Mouse (Mus musculus) spleen, postnatal 14 days (tissue): ENCODE measurements around the gene Lmln.
A peak's percentile ranks its signal among the peaks of the same experiment; 100 is the strongest.
"Not testable (repeated sequence)": the region's sequence is repeated elsewhere in the genome, so short reads cannot be mapped to it uniquely, and the experiment has no call there.

ENCODE experiments used
- DNase-seq, 2 experiments: peaks; one replicate each; pipeline ENCODE4 v3.0.0; 2021 to 2022; ENCODE audit warnings: low spot score in 2 of 2

The Lmln gene

DNA sequence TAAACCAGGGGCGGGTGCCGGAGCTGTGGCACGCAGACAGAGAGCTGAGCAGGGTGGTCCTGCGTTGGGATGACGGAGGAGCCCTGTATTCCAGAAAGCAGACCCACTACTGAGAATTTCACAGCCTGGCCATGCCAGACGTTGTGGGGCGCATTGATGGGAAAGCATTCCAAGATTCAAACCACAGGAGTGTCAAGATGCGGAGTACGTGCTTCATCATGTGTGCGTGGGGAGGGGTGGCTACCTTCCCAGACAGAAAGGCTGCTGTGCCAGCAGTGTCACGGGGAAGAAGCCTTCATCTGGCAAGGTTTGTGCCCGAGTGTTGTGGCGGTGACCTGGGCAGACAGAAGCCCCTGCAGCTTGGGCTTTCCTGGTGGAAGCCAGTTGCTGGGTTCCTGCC lies 70.9 kb downstream of the Lmln start:
- no peak for DNase-seq

DNA sequence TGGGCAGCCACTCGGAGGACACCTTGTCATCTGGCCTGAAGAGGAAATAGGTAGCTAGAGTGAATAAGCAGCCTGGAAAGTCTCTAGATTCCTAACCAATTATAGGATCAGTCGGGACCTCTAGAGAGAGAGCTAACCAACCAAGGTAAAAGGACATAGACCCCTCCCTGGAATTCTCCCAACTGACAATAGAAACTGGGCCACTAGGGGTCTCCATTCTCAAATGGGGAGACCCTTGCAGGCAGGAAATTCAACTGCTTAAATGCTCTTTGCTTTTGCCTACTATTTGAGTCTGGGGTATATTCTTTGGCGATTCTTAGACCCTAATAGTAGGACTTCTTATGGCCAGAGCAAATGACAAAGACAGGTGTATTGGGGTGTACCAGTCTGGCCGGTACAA lies 72.8 kb downstream of the Lmln start:
- DNase-seq = no peak

GRCm38 (mm10) chr16:33139061-33139460 lies 76.7 kb downstream of the Lmln start:
- DNase-seq = not testable (repeated sequence)

DNA sequence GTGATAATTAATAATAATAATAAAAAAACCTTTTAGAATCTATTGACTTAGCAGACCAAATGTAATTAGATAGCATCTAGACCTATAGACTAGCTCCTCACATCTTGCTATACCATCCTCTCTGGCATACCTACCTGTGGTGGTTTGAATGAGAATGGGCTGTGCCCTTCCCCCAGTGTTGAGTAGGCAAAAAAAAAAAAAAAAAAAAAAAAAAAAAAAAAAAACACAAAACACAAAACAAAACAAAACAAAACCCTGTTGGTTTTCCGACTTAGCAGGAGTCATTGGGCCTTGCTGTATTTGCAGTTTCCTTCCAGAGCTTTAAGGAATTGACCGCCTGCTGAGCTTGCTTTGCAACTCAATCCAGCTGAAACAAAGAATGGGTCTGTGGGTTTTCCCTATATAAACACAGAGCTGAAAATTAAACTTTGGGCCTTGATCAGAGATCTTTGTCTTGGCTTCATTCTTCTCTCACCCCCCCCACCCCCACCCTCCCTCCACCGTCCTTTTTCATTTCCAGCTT lies 79.5 kb downstream of the Lmln start:
- no peak for DNase-seq

- no peak for DNase-seq
Observed at GRCm38 (mm10) chr16:33143452-33143851, 81.1 kb downstream of the Lmln start.

DNA sequence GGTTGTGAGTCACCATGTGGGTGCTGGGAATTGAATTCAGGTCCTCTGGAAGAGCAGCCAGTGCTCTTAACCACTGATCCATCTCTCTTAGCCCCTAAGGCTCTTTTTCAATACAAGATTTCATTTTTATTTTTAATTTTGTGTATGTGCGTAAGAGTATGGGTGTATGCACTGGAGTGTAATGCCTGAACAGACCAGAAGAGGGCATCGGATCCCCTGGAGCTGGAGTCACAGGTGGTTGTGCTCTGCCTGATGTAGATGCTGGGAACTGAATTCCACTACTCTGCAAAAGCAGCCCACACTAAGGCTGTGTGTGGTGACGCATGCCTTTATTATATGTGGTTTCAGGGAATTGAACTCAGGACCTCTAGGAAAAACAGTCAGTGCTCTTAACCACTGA lies 83.9 kb downstream of the Lmln start:
- DNase-seq = no peak

DNA sequence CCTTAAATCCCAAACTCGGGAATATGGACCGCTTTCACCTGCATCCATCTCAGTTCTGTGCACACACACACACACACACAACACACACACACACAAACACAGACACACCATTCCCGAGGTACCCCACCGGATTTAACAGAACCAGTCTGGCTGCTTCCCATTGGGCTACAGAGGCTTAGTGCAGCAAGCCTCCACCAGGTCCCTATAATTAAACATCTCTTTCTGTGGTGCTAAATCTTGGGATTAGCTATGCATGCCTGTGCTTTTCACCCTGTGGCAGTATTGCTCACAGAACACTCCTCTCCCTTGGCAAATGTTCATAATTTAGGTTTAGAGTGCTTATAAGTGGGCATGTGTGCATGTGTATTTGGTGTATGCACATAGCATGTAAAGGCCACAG lies 85.8 kb downstream of the Lmln start:
- DNase-seq = no peak

GRCm38 (mm10) chr16:33150875-33151274 lies 88.6 kb downstream of the Lmln start:
- not testable (repeated sequence) for DNase-seq

DNA sequence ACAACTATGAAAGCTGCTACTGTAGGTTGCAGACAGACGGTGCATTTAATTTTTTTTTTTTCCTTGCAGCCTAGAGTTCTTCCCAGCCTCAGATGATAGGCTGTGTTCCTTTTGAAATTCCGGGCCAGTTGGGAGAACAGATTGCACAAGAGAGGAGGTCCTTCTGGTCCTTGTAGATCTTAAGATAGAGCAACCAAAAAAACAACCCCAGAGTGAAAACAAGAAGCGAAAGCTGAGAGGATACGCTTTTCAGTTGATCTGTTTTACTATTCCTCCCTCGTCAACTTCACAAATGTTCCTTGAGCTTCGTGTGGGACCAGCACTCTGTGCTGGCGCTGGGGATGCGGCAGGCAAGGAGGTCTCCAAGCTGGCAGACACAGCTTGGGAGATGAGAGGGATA lies 89.2 kb downstream of the Lmln start:
- no peak for DNase-seq

GRCm38 (mm10) chr16:33154992-33155391 lies 92.7 kb downstream of the Lmln start:
- DNase-seq = peak in 1 of 2 experiments; percentile 24

GRCm38 (mm10) chr16:33158006-33158405 lies 95.7 kb downstream of the Lmln start:
- no peak for DNase-seq

- no peak for DNase-seq
Observed at GRCm38 (mm10) chr16:33158590-33159071, 96.3 kb downstream of the Lmln start.

DNA sequence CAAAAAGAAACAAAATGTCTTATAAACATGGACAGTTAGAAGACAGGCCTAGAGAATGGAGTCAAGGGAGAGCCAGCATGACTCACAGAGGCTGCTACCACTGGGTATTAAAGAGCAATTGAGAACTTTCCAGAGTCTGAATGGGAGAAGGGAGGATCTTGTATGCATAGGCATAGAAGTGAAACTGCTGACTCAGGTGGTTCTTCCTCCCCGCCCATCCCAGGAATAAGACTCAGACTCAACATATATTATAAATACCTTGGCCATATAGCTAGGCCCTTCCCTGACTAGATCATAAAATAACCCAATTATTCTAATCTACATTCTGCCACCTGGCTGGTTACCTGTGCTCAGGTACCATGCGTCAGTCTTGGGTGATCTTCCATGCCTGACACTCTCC lies 97.0 kb downstream of the Lmln start:
- no peak for DNase-seq

DNA sequence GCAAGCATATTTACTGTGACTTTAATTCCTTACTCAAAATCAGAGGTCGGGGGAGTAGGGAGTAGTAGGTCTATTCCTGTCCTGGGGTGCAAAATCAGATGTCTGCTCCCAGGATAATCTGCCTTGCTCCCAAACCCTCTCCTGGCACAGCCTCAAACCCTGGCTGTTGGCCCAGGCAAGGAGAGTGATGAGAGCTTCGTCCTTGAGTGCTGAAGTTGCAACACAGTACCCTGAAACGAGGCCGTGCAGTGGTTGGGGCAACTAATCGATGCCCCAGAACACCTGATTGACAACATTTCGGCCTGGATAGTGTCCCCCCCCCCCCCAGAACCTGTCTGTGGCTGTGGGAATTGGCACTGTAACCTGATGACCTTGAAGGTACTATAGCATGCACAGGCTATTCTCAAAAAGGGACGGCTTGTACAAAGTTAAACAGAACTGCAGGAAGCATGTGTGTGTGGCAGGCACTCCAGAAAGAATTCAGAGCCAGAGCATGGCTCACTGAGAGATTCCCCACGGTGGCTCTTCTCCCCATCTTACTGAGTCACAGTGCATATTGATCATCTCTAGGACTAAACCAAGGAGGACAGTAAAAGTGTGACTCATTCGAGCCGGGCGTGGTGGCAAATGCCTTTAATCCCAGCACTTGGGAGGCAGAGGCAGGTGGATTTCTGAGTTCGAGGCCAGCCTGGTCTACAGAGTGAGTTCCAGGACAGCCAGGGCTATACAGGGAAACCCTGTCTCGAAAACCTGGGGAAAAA lies 101.2 kb downstream of the Lmln start:
- DNase-seq = no peak

GRCm38 (mm10) chr16:33166284-33166683 lies 104.0 kb downstream of the Lmln start:
- peak; percentile 20 to 58 for DNase-seq

DNA sequence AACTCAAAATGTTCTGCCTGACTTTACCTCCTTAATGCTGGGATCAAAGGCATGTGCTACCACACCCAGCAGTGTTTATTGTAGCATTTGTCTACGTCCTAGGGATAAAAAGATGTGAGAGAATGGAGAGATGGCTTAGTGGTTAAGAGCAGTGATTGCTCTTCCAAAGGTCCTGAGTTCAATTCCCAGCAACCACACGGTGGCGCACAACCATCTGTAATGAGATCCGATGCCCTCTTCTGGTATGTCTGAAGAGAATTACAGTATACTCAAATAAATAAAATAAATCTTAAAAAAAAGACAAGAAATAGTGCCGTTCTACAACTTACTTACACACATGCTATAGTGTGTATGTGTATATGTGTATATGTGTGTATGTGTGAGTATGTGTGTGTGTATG lies 105.2 kb downstream of the Lmln start:
- no peak for DNase-seq

- DNase-seq = no peak
Observed at GRCm38 (mm10) chr16:33169471-33170034, 107.2 kb downstream of the Lmln start.

GRCm38 (mm10) chr16:33170716-33171587 lies 108.6 kb downstream of the Lmln start:
- DNase-seq = no peak

- no peak for DNase-seq
Observed at GRCm38 (mm10) chr16:33171800-33172199, 109.5 kb downstream of the Lmln start.

DNA sequence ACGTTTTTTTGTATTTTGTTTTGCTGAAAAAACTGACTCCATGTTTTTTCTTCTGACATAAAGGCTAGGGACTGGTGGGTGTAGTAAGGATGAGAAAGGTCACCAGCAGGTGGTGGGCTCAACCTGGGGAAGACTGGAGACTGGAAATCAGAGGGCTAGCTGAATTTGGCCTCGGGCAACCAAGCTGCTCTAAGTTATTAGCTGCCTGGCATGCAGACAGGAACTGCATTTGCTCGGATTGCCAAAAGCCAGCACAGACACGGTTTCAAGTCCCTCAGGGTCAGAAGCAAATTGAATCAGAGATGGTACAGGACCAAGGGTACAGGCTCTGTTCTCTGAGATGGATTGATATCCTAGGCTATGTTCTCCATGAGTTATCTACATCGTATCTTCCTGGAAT lies 110.8 kb downstream of the Lmln start:
- no peak for DNase-seq

DNA sequence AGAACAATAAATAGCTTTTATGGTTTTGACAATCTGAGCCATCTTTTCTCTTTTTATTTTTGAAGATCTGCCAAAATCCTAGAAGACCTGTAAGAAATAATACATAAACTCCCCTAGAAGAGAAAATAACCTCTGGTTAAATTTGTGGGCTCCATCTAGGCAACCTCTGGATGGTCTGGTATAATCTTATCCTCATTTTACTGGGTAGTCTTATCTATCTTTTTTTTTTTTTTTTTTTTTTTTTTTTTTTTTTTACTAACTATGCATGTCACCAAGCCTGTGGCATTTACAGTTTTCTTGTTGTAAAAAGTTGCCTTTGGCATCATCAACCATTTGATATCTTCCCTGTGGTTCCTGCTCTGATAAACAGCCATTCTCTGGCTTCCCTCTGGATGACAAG lies 112.4 kb downstream of the Lmln start:
- DNase-seq = no peak

DNA sequence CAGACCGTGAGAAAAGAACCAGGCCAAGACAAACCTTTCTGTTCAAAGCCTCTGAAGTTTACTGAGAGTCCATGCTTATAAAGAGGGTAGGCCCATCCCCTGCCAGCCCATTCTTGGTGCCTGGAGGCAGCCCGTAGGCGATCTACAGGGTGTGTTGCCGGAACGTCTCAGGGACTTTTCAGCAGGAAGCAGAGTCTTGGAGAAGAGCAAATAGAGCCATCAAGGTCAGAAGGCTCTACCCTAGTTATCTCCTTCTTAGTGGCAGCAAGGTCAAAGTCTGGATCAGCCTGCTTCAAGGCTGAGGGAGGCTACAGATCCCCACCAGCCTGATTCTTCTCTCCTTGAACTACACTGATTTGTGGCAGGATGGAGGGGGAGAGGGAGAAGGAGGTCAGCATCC lies 114.5 kb downstream of the Lmln start:
- not testable (repeated sequence) for DNase-seq
